Mouse (Mus musculus): ENCODE measurements around the gene Scgb1b7.
"Not testable (repeated sequence)": the region's sequence is repeated elsewhere in the genome, so short reads cannot be mapped to it uniquely, and the experiment has no call there.

Scgb1b7 gene

DNA sequence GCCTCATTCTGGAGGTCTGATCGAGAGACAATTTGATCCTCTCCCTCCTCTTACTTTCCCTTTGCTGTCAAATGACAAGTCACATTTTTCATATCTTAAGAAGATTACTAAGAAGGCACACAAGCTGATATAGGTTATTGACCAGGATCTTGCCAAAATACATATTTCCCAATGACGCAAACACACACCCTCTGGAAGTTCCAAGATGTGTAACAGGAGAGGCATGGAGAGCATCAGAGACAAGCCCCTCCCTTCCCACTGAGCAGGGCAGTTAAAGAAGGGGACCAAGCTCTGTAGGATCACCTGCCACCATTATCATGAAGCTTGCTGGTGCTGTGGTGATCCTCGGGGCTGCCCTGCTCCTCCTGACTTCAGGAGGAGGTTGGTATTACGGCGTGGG, at the start of gene Scgb1b7:
TSS of gene Scgb1b7 (plus strand) at position 301 of the 400 bp plus-strand sequence.
- not testable (repeated sequence) for DNase-seq

DNA sequence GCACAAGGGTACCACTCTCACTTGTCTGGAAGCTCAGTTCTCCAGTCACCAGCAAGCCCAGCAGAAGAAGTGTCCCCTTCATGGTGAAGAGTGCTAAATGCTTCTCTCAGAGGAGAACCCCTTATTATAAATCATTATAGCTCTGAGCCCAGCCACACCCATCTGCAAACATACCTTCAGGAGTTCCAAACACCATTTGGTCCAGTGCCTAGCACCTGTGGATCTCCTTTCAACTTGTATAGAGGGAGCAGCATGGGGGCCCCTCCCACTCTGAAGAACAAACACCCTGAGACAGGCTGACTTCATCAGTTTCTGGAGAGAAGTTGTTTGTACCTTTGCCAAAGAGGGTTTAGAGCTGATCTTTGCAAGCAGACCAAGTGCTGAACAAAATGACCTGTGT, 6.8 kb upstream of the Scgb1b7 start, which contains the start of gene Scgb2b7:
TSS of gene Scgb2b7 (minus strand) at position 101 of the 400 bp plus-strand sequence.
- DNase-seq, result not testable (repeated sequence)

Data from lung, postnatal 36 days (tissue).